Mouse (Mus musculus): ENCODE measurements around the gene 6430550D23Rik. TPM values are rescaled to one million over a fixed set of nuclear protein-coding genes. Genes with fewer than 3 reads are reported as not detected.

The 6430550D23Rik gene
- 1 to 10 TPM in 1 of 2 experiments, under 1 TPM in 1; 0.74 to 1.4 TPM for total RNA-seq (2021)
- long read RNA-seq, experiment 1, partial matches to known transcripts, result 0 of 3 reads
- long read RNA-seq, experiment 1, other reads (novel, unspliced or antisense), result 3 of 3 reads
- long read RNA-seq, experiment 2, partial matches to known transcripts, result 0 of 3 reads
- long read RNA-seq, experiment 2, other reads (novel, unspliced or antisense), result 2 of 3 reads

GRCm38 (mm10) chr2:156007888-156008532, at the start of gene 6430550D23Rik, which contains the start of gene Ergic3:
Gene 6430550D23Rik, minus strand, starts transcription at chr2:156007977.
Gene Ergic3, plus strand, starts transcription at chr2:156008045.
- DNase-seq (ENCODE audit: low spot score in 2 of 2), result peak; percentile 95 to 97

GRCm38 (mm10) chr2:156052816-156053215, 45.0 kb upstream of the 6430550D23Rik start, which contains the start of gene Fer1l4:
Gene Fer1l4, minus strand, starts transcription at chr2:156052947.
- no peak for DNase-seq (ENCODE audit: low spot score in 2 of 2)

- no peak for DNase-seq (ENCODE audit: low spot score in 2 of 2)
Observed at GRCm38 (mm10) chr2:156047929-156048328, 40.2 kb upstream of the 6430550D23Rik start.

- no peak for DNase-seq (ENCODE audit: low spot score in 2 of 2)
Observed at GRCm38 (mm10) chr2:156042903-156043302, 35.1 kb upstream of the 6430550D23Rik start.

GRCm38 (mm10) chr2:156039390-156039789, 31.6 kb upstream of the 6430550D23Rik start:
- DNase-seq (ENCODE audit: low spot score in 2 of 2), result no peak

- DNase-seq (ENCODE audit: low spot score in 2 of 2), result no peak
Observed at GRCm38 (mm10) chr2:156025482-156025881, 17.7 kb upstream of the 6430550D23Rik start.

- DNase-seq (ENCODE audit: low spot score in 2 of 2), result no peak
Observed at GRCm38 (mm10) chr2:156021765-156022164, 14.0 kb upstream of the 6430550D23Rik start.

GRCm38 (mm10) chr2:156021219-156021618, 13.4 kb upstream of the 6430550D23Rik start:
- DNase-seq (ENCODE audit: low spot score in 2 of 2), result no peak

- DNase-seq (ENCODE audit: low spot score in 2 of 2), result no peak
Observed at GRCm38 (mm10) chr2:156018106-156018505, 10.3 kb upstream of the 6430550D23Rik start.

GRCm38 (mm10) chr2:156005393-156005792, 2.4 kb downstream of the 6430550D23Rik start:
- no peak for DNase-seq (ENCODE audit: low spot score in 2 of 2)

GRCm38 (mm10) chr2:155991863-155992321, 15.9 kb downstream of the 6430550D23Rik start:
- DNase-seq (ENCODE audit: low spot score in 2 of 2), result peak; percentile 21 to 43

GRCm38 (mm10) chr2:155991151-155991550, 16.6 kb downstream of the 6430550D23Rik start:
- no peak for DNase-seq (ENCODE audit: low spot score in 2 of 2)

GRCm38 (mm10) chr2:155989085-155989484, 18.7 kb downstream of the 6430550D23Rik start:
- no peak for DNase-seq (ENCODE audit: low spot score in 2 of 2)

GRCm38 (mm10) chr2:155987131-155987530, 20.6 kb downstream of the 6430550D23Rik start:
- DNase-seq (ENCODE audit: low spot score in 2 of 2), result no peak

- no peak for DNase-seq (ENCODE audit: low spot score in 2 of 2)
Observed at GRCm38 (mm10) chr2:155985776-155986175, 22.0 kb downstream of the 6430550D23Rik start.

- no peak for DNase-seq (ENCODE audit: low spot score in 2 of 2)
Observed at GRCm38 (mm10) chr2:155979328-155979991, 28.3 kb downstream of the 6430550D23Rik start.

- DNase-seq (ENCODE audit: low spot score in 2 of 2), result peak in 1 of 2 experiments; percentile 24
Observed at GRCm38 (mm10) chr2:155974087-155974731, 33.6 kb downstream of the 6430550D23Rik start.

GRCm38 (mm10) chr2:155973348-155973747, 34.4 kb downstream of the 6430550D23Rik start:
- no peak for DNase-seq (ENCODE audit: low spot score in 2 of 2)

- DNase-seq (ENCODE audit: low spot score in 2 of 2), result no peak
Observed at GRCm38 (mm10) chr2:155962991-155963390, 44.8 kb downstream of the 6430550D23Rik start.

GRCm38 (mm10) chr2:155961862-155962261, 45.9 kb downstream of the 6430550D23Rik start:
- DNase-seq (ENCODE audit: low spot score in 2 of 2), result no peak

- no peak for DNase-seq (ENCODE audit: low spot score in 2 of 2)
Observed at GRCm38 (mm10) chr2:155959981-155960380, 47.8 kb downstream of the 6430550D23Rik start.

Measured in left cerebral cortex, adult 18-20 months (tissue).